Mouse (Mus musculus): ENCODE data around the gene Unc5a. TPM values are rescaled to one million over a fixed set of nuclear protein-coding genes. Genes with fewer than 3 reads are reported as not detected.

Gene Unc5a
- total RNA-seq (2021): 1 to 10 TPM; 6.0 to 6.4 TPM
- long read RNA-seq, experiment 1, partial matches to known transcripts: 3 of 4 reads
- long read RNA-seq, experiment 1, other reads (novel, unspliced or antisense): 1 of 4 reads
- long read RNA-seq, experiment 2, partial matches to known transcripts: 3 of 8 reads
- long read RNA-seq, experiment 2, other reads (novel, unspliced or antisense): 1 of 8 reads

GRCm38 (mm10) chr13:54948531-54949493 lies at the start of gene Unc5a:
TSS of gene Unc5a (plus strand) at chr13:54949411.
- peak; percentile 44 to 62 for DNase-seq

- DNase-seq: no peak
Observed at GRCm38 (mm10) chr13:54912053-54912452, 37.2 kb upstream of the Unc5a start.

- no peak for DNase-seq
Observed at GRCm38 (mm10) chr13:54912894-54913621, 36.2 kb upstream of the Unc5a start.

DNA sequence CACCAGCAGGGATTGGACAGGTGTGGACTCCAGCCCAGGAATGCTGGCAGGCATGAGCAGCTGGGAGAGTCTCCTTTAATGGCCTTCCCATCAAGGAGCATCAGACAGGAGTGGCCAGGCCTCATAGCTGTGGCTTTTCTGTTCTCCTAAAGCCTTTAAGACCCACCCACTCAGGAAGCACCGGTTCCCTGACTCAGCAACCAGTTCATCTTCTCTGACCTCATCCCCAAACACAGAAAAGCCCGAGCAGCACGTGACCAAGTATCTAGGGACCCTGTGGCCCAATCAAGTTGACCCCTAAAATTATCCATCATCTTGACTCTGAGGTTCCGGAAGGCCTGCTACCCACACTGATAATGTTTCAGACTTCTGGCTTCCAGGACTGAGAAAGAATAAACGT lies 32.6 kb upstream of the Unc5a start:
- DNase-seq: no peak

DNA sequence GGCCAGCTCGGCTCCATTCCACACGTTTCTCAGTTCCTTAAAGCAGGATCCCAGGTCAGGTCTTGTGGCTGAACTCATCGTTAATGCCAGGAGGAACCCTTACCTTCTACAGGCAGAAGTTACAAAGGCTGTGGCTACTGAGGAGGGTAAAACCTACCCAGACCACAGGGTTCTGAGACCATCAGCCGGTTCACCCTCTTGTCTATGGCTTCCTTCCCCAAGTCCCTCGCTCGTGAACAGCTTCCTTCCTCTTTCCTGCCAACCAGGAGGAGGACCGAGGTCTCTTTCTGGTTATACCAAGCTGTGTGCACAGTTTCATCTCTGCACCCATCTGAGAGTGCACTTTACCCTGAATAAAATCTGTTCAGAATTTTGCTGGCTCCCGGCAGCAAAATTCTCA lies 30.3 kb upstream of the Unc5a start:
- DNase-seq: no peak

DNA sequence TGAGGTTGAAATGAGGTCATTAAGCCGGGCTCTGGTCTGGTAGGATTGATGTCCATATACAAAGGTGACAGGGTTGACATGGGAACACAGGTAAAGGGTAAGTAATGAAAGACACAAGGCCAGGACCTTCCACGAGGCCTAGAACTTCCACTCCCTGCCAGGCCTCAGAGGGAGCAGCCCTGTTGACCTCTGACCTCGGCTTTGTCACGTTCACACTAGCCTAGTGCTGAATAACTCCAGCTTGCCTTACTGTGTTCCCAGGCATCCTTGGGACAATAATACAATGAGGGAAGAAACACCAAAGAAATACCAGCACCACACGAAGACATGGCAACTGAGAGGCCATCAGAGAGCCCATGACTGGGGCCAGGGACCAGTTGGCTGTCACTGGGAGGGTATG lies 29.5 kb upstream of the Unc5a start:
- DNase-seq: no peak

GRCm38 (mm10) chr13:54921700-54922099 lies 27.5 kb upstream of the Unc5a start:
- DNase-seq: no peak

GRCm38 (mm10) chr13:54923705-54924104 lies 25.5 kb upstream of the Unc5a start:
- no peak for DNase-seq

- DNase-seq: no peak
Observed at GRCm38 (mm10) chr13:54925466-54925865, 23.7 kb upstream of the Unc5a start.

DNA sequence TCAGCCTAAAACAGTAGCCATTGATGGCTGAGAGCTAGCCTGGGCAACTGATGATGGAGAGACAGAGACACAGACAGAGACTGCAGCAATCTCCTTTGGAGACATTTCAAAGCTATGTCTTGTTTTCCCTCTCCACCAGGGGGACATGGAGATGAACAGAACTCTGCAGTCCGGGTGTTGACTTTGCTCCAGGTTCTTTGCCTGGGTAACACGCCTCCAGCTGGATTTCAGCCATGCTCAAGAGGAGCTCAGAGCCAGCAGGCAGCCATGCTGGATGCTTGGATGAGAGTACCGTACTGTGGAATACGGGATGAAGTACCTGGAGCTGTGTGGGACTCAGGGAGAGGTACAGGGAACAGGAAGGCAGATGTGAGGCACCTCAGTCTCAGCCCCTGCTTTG lies 22.6 kb upstream of the Unc5a start:
- peak in 1 of 2 experiments; percentile 8 for DNase-seq

- no peak for DNase-seq
Observed at GRCm38 (mm10) chr13:54930123-54930522, 19.1 kb upstream of the Unc5a start.

GRCm38 (mm10) chr13:54934873-54935272 lies 14.3 kb upstream of the Unc5a start:
- no peak for DNase-seq

DNA sequence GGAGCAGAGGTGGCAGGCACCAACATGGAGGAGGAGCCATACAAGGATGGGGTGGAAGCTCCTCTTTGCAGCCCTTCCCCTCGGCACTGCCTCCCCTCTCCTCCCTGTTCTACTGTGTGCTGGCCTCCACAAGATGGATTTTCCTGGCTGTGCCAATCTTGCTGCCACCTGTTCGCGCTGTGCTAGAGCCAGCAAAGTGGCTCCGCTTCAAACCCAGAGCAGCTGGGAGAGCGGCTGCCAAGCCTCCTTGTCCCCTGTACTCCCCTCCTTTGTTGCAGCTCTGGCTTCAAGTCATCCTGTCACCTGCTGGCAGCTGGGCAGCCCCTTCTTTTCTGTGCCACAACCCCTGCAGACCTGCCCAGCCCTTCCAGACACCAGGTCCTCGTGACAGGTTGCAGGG lies 13.0 kb upstream of the Unc5a start:
- no peak for DNase-seq

DNA sequence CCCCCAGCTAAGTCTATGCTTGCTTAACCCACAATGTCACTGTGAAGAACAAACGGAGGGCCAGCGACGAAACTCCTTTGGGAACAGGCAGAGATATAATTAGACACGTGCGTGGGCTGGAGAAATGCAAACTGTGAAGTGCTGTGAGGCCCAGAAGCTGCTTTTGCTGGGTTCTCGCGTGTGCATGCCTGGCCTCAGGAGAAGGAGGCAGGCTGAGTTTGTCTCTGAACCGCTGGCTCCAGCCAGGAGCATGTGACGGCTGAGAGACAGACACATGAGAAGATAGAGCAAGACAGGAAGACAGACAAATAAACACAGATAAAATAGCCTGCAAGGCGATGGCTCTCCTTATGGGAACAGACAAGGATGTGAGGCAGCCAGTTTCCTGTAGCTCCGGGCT lies 11.3 kb upstream of the Unc5a start:
- DNase-seq: no peak

GRCm38 (mm10) chr13:54938493-54938892 lies 10.7 kb upstream of the Unc5a start:
- no peak for DNase-seq

- DNase-seq: peak in 1 of 2 experiments; percentile 9
Observed at GRCm38 (mm10) chr13:54944411-54945157, 4.6 kb upstream of the Unc5a start.

DNA sequence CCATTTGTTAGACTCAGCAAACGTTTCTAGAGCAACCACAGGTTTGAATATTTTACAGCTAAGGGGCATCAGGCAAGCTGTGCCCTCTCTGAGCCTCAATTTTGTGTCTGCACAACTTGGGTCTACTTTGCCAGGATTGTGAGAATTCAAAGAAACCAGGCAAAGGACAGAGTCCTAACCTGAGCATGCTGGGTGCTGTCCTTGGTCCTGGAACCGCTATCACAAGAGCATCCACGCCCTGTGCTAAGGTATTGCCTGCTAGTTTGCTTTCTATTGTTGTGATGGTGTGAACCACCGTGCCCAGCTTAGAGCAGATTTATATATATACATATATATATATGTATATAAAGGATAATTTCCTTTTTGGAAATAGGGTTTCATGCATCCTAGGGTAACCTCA lies 3.9 kb upstream of the Unc5a start:
- peak; percentile 56 to 69 for DNase-seq

GRCm38 (mm10) chr13:54946406-54946805 lies 2.8 kb upstream of the Unc5a start:
- no peak for DNase-seq

- DNase-seq: peak; percentile 40 to 48
Observed at GRCm38 (mm10) chr13:54949592-54949991, 381 bp downstream of the Unc5a start.

DNA sequence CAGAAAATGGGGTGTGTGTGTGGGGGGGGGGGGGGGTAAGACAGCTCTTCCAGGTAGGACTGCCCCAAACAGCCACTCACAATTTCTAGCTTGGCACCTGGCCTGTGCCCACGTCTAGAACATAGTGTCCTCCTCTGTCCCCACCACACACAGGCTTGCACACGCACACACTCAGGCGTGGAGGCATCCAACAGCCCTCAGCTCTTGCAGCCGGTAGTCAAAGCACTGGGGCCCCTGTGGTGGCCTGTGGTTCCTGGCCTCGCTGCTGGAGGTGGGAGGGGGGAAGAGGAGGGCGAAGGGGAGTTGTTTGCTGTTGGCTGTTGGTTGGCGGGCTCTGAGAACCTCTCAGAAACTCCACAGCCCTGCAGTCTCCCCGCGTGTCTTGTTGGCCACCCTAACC lies 920 bp downstream of the Unc5a start:
- no peak for DNase-seq

DNA sequence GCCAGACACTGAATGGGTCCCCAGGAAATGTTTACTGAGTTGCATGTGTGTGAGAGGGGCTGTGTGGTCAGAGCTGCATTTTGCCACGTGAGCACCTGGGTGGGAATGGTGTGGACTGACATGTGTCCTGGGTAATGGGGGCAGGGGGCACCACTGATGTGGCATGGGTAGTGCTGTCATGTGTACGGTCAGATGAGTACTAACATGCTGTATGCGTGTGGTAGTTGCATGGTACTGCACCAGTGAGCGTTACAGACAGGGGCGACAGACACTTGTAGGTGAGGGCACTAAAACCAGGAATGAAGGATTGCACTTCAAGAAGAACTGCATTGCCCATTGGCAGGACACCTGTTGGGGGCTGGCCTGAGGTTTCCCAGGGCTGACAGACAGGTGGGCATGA lies 2.0 kb downstream of the Unc5a start:
- no peak for DNase-seq

DNA sequence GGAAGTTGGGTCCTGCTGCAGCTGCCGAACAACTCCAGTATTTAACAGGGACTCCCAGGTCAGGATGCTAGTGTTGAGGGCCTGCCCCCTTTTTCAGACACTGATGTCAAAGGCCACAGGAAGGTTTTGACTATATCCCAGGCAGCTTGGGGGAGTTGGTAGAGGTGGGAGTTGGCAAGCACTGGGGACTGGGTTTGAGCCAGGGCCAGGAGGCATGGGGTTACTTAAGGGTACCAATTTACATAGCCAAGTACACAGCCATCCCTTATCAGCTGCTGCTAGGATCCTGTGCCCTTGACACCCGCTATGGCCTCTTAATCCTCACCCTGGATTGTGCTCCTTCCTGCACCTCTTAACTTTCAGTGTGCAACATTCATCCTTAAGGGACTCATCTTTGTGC lies 5.5 kb downstream of the Unc5a start:
- DNase-seq: no peak
